Mouse (Mus musculus) natural killer cell, adult 2 months (primary cell): ENCODE measurements around the gene Mmd2.
A peak's percentile ranks its signal among the peaks of the same experiment; 100 is the strongest.

Experiments
- DNase-seq, 2 experiments: peaks; one replicate each; pipeline ENCODE4 v3.0.0; 2022; ENCODE audit warnings: low spot score in 2 of 2

Gene Mmd2

DNA sequence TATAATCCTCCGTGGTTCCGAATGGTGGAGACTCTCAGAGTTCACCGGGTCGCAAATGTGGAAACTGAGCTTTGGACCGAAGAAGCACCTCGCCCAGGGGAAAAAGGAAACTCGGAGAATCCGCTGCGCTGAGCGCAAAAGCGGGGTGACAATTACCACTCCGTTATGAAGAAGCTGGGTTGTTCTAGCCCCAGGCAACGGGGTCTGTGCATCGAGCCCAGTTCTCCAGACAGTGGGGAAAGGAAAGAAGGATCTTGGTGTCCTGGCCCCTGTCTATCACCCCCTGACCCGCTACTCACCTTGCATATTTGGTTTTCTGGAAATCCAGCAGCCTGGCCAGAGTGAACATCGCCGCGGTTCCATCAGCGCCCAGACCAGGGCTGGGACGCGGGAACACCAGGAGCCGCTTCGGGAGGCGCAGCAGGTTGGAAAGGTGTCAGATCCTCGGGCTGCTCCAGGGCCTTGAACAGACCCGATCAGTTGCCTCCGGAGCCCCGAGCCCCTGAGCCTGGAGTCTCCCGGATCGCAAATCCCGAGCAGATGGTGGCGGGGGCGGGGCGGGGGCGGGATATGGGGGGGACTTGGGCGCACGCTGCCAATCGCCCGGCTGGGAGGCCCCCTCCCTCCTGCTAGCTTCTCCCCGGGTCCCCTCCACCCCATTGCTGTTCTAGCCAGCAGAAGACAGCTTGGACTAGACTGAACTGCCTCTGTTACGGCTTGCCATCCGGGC, at the start of gene Mmd2:
Gene Mmd2 (minus strand): TSS at position 542 of the 730 bp plus-strand sequence.
- DNase-seq: no peak

- DNase-seq: no peak
Observed at GRCm38 (mm10) chr5:142652266-142652665, 43.7 kb upstream of the Mmd2 start.

GRCm38 (mm10) chr5:142650794-142651497, 42.3 kb upstream of the Mmd2 start:
- no peak for DNase-seq

- DNase-seq: no peak
Observed at GRCm38 (mm10) chr5:142650390-142650789, 41.8 kb upstream of the Mmd2 start.

GRCm38 (mm10) chr5:142649460-142650050, 41.0 kb upstream of the Mmd2 start:
- no peak for DNase-seq

GRCm38 (mm10) chr5:142648162-142648561, 39.6 kb upstream of the Mmd2 start:
- no peak for DNase-seq

DNA sequence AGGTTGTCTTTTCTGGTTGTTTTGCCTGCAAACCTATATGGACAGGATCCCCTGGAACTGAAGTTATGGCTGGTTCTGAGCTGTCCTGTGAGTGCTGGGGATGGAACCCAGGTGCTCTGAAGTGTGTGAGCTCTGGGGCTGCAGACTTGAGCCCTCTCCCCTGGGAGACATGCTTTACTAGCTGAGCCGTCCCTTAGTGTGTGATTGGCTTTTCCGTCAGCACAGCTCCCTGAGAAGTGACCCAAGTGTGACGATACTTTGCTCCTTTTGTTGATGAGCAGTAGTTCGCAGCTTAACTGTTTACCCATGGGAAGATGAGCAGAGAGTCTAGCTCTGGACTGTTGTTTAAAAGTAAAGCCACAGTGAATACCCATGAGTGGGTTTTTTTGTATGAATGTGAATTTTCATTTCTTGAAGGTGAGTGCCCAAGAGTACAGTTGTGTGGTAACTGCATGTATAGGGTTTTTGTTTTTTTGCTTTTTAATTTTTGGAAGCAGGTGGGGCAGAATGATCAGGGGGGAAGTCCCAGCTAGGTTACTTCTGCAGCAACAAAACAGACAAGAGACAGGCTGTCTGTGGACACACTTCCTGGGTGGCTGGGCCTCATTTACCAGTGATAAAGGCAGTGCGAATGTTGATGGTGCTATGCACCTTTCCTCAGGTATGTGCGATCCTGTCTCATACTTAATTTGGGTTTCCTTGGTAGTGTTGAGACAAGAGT, 32.9 kb upstream of the Mmd2 start:
- peak in 1 of 2 experiments; percentile 9 for DNase-seq

DNA sequence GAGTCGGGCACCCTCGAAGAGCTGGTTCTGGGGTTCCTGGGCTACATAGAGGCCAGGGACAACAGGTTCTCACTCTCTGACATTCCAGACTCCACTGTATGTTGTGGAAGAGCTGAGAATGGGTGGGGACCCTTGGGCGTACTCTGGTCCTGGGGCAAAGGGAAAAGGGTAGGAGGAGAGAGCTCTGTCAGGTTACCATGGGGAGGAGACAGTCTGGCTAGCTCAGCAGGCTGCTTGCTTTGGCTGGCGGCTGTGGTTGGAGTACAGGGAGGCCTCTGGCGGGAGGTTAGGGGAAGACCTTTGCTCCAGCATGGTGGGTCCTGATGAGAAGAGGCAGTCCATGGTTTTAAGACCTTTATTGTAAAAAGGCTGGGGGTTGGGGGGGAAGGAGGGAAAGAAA, 31.5 kb upstream of the Mmd2 start:
- DNase-seq: no peak

DNA sequence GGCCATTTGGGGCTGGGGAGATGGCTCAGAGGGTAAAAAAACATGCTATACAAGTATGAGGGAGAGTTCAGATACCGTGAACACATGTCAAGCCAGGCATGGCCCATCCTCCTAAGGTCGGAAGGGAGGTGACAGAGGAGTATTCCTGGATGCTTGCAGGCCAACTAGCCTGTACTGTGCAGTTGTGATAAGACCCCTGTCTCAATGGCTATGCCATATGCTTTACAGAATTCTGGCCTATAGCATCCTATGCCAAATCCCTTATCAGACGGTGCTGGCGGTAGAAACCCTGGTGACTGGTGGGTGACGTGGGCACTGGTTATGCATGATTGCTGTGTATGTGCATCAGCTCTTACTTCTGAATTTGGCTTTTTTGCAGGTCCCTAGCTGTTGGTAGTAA, 29.2 kb upstream of the Mmd2 start:
- DNase-seq: no peak

GRCm38 (mm10) chr5:142630224-142630623, 21.6 kb upstream of the Mmd2 start:
- peak in 1 of 2 experiments; percentile 6 for DNase-seq

GRCm38 (mm10) chr5:142629663-142630025, 21.0 kb upstream of the Mmd2 start:
- no peak for DNase-seq

GRCm38 (mm10) chr5:142628726-142629662, 20.4 kb upstream of the Mmd2 start:
- DNase-seq: peak; percentile 97 to 98

GRCm38 (mm10) chr5:142627398-142627797, 18.8 kb upstream of the Mmd2 start, which contains the start of gene Wipi2:
TSS of gene Wipi2 (plus strand) at chr5:142627698.
- no peak for DNase-seq

DNA sequence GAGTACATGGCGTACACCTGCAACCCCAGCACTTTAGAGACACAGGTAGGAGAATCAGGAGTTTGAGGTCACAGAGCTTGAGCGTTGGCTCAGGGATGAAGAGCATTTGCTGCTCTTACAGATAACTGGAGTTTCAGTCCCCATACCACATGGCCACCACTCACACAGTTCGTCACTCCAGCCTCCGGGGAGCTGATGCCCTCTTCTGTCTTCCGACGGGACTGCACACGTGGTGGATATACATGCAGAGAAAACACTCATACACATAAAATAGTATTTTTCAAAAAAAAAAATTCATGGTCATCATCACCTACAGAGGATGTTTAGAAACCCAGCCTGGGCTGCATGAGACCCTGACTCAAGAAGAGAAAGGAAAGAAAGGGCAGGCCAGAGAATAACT, 14.5 kb upstream of the Mmd2 start:
- DNase-seq: no peak

- no peak for DNase-seq
Observed at GRCm38 (mm10) chr5:142622134-142622533, 13.5 kb upstream of the Mmd2 start.

- no peak for DNase-seq
Observed at GRCm38 (mm10) chr5:142621421-142621820, 12.8 kb upstream of the Mmd2 start.

GRCm38 (mm10) chr5:142619866-142620265, 11.3 kb upstream of the Mmd2 start:
- DNase-seq: no peak

DNA sequence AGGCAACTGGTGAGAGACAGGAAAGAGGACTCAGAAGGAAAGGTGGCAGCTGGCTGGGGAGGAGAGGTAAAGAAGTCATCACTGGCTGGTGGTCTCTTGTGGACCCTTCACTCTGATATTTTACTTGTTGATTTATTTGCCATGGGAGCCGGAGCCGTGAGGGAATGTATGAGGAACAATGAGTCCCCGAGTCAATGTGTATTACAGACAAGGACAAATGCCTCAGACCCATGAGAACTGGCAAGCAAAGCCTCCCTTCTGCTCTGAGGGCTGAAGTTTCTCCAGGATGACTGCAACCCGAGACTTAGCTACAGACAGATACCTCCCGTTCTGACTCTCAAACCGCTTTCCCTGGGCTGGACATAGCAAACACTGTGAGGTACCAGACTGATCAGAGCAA, 7.7 kb upstream of the Mmd2 start:
- no peak for DNase-seq

GRCm38 (mm10) chr5:142615638-142616037, 7.0 kb upstream of the Mmd2 start:
- DNase-seq: no peak

DNA sequence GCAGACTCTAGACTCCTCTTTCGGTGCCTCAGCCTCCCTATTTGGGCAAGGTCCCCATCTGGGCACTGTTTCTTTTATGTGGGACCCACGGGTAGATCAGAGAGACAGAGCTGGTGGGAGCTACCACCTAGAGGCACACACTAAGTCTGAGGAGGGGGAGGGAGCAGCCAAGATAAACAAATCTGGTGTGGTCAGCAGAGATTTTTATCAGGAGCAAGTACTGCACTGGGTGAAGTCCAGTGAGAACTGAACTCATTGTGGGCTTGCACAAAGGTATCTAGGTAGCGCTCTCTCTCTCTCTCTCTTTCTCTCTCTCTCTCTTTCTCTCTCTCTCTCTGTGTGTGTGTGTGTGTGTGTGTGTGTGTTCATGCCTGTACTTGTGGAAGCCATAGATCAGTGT, 5.9 kb upstream of the Mmd2 start:
- DNase-seq: no peak

GRCm38 (mm10) chr5:142610362-142610761, 1.8 kb upstream of the Mmd2 start:
- no peak for DNase-seq
